Mouse (Mus musculus): ENCODE data around the gene BC049352. TPM values are rescaled to one million over a fixed set of nuclear protein-coding genes. Genes with fewer than 3 reads are reported as not detected.

The BC049352 gene
- total RNA-seq, 2 experiments from 2014 or later: 0.12 TPM; not detected in 1

DNA sequence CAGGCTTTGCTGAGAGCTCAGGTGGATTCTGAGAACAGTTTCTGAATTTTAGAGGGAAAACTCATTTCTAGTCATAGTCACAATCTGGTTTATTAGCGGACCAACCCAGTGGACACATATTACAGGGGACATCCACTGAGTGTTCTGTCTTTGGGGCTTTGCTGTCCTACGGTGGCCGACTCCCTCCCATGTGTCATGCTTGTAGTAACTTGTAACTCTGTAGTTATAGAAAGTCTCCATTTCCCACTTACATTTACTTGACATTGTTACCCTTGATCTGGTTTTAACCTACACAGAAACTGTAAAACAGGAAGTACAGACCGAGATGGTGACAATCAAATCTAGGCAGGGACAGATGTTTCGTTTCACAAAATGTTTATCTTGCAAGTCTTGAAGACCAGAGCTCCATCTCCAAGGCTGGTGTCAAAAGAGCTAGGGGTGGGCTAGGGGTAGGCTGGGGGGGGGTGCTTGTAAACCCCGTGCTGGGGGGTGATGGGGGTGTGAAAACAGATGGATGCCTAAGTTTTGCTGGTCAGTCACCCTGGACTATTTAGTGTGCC, 53.9 kb downstream of the BC049352 start:
- DNase-seq: no peak
- intact Hi-C loops (cut with DNase I; ENCODE audit: low total_unique reads): no loop called here

GRCm38 (mm10) chr9:45236744-45237143, 54.9 kb downstream of the BC049352 start:
- no peak for DNase-seq
- intact Hi-C loops (cut with DNase I; ENCODE audit: low total_unique reads): no loop called here

- intact Hi-C loops (cut with DNase I; ENCODE audit: low total_unique reads): no loop called here
- no peak for DNase-seq
These were observed 59.6 kb downstream of the BC049352 start for GRCm38 (mm10) chr9:45241397-45241796.

- DNase-seq: no peak
- intact Hi-C loops (cut with DNase I; ENCODE audit: low total_unique reads): no loop called here
These were observed 63.6 kb downstream of the BC049352 start for GRCm38 (mm10) chr9:45245432-45245831.

GRCm38 (mm10) chr9:45246060-45246459, 64.3 kb downstream of the BC049352 start:
- DNase-seq: no peak
- intact Hi-C loops (cut with DNase I; ENCODE audit: low total_unique reads): no loop called here

DNA sequence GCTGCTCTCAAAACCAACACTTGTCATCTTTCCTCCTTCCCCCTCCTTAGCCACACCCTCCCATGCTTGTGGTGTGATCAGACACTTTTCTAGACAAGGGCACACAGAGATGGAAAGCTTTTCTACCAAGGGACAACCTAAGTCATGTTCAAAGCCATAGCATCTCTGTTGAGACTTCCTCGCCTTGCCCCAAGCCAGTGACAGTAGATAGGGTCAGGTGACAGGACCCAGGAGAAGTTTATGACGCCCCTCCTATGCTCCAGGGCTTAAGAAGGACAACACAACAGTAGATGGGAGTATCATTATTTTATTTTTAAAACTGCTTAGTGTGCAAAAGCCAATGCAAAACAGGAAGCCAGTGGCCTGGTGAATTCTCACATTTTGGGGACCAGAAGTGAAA, 65.7 kb downstream of the BC049352 start:
- intact Hi-C loops (cut with DNase I; ENCODE audit: low total_unique reads): no loop called here
- DNase-seq: no peak

DNA sequence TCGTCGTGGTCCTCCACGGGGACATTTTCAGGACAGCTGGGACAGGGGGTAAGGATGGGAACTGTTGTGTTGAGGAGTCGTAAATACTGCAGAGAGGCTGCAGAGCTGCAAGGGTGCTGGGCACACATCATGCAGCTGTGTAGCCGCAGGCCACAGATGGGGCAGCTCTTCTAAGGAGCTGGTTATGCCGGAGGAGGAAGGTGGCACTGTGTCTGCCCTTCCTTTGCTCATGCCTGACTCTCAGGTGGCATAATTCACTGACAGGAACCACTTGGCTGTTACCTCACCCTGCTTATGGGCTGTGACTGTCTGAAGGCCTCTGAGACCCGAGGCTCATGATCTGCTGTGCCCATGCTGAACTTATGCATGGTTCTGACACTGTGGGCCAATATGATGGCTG, 68.5 kb downstream of the BC049352 start:
- no peak for DNase-seq
- intact Hi-C loops (cut with DNase I; ENCODE audit: low total_unique reads): no loop called here

DNA sequence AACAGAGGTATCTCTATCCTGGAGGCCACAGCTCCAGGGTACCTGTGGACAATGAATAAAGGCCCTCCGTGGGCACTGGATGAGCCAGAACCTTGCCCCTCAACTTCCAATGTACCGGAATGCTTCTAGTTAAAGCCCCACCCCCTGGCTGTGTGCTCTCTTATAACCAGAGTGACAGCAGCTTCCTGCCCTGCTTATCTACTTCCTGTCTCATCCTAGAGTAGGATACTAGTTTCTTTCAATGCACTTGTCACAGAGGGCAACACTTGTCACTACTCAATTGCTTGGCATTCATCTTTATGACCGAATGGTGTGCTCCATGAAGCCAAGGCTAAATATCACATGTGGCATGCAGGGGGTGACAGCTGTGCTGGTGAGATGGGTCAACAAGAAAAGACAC, 69.5 kb downstream of the BC049352 start:
- intact Hi-C loops (cut with DNase I; ENCODE audit: low total_unique reads): no loop called here
- no peak for DNase-seq

DNA sequence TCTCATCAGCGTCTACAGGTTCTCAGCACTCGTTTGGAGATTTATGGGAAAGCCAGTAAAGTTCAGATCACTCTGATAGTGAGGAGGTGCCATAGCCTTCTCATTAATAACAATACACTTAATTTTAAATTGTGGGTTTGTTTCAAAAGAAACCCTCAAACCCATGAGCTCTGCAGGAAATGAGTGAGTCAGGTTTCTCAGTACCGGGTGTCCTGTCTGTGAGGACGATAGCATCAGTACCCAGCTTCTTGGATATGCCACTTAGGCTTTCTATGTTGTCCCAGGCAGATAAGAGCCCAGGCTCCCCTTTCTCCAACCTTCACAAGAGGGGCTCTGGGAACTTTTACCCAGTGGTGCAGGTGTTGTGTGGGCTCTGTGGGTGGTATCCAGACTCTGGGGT, 70.2 kb downstream of the BC049352 start:
- DNase-seq: no peak
- intact Hi-C loops (cut with DNase I; ENCODE audit: low total_unique reads): no loop called here

DNA sequence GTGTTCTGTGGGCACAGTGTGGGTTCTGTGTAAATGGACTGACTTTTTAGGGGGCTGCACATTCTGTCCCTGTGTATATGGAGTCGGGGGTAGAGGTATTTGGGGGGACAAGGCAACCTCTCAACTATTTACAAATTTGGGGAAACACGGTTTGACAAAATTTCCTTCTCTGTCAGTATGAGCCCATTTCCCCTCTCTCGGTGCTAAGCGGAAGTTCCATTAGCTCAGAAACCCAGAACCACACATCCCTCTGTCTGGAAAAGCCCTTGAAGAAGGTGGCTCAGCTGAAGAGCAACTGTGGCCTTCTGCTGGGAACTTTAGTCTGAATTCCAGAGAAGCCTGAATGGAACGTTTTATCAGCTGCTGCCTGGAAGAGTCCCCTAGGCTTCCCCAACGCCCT, 70.6 kb downstream of the BC049352 start:
- intact Hi-C loops (cut with DNase I; ENCODE audit: low total_unique reads): no loop called here
- DNase-seq: no peak

GRCm38 (mm10) chr9:45254021-45254420, 72.2 kb downstream of the BC049352 start:
- intact Hi-C loops (cut with DNase I; ENCODE audit: low total_unique reads): no loop called here
- DNase-seq: no peak

DNA sequence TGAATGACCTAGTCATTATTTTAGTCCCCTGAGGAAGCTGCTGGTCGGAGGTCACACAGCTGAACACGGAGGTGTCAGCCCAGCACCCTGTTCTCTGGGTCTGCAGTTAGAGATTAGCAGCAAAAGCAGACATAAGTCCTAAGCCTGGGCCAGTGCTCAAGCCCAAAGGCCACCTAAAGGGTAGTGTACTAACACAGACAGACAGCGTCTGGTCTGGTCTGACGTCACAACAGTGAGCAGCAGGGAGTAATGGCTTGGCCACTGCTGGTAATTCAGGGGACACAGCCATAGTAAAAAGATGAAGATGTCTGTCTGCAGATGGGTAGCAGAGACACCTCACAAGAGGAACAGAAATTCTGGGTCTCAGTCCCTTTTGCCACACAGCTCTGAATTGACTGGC, 72.8 kb downstream of the BC049352 start:
- intact Hi-C loops (cut with DNase I; ENCODE audit: low total_unique reads): no loop called here
- no peak for DNase-seq

DNA sequence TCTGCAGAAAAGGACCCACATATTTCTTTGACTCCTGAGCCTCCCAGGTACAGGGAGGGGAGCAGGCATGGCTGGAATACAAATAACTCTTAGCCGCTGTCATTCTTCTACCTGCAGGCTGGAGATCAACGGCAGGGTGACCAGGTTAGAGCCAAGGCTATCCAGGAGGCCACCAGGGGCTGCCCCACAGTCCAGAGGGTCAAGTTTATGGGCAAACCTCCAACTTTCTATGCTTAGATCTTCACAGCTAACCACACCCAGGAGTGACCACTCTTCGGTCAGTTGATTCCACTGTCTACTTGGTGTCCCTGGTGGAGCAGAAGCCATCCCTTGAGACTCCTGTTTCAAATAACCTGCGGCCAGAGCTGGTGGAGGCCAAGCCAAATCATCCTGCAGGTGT, 73.6 kb downstream of the BC049352 start:
- DNase-seq: no peak
- intact Hi-C loops (cut with DNase I; ENCODE audit: low total_unique reads): no loop called here

GRCm38 (mm10) chr9:45255967-45256366, 74.2 kb downstream of the BC049352 start:
- no peak for DNase-seq
- intact Hi-C loops (cut with DNase I; ENCODE audit: low total_unique reads): no loop called here

- intact Hi-C loops (cut with DNase I; ENCODE audit: low total_unique reads): no loop called here
- DNase-seq: no peak
These were observed 77.3 kb downstream of the BC049352 start for GRCm38 (mm10) chr9:45259065-45259464.

- DNase-seq: peak; percentile 47
- intact Hi-C loops (cut with DNase I; ENCODE audit: low total_unique reads): no loop called here
These were observed 79.7 kb downstream of the BC049352 start for GRCm38 (mm10) chr9:45261466-45261865.

DNA sequence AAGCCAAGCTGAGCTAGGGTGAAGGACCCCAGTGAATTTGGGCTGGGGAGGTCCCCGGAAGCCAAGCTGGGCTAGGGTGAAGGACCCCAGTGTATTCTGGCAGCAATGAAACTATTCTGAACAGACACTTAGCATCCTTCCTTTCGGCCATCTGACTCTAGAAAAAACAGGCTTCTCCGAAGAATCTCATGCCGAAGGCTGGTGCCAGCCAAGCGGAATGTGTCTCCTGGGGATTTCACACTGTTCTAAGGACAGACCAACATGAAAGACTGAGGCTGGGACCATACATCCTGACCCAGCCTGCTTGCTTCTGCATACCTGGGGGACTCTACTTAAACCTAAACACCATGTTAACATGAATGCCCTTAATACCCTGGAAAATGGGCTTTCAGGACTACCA, 80.1 kb downstream of the BC049352 start:
- intact Hi-C loops (cut with DNase I; ENCODE audit: low total_unique reads): no loop called here
- DNase-seq: no peak

DNA sequence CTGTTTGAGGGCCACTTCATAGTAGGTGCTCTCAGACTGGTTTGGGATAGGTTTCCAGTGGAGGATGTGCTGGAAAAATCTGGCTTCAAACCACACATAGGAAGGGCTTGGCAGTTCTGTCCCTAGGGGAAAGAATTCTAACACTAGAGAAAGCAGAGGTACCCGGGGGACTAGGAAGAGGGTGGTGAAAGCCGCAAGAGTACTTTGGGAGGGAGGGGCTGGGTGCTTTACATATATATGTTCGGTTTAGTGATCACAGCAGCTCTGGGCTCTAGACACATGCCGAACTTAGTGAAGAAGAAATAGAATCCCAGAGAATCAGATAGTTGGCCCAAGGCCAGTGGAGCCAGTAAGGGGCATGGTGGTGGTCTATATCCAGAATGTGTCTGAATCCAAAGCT, 85.3 kb downstream of the BC049352 start:
- DNase-seq: no peak
- intact Hi-C loops (cut with DNase I; ENCODE audit: low total_unique reads): no loop called here

GRCm38 (mm10) chr9:45268079-45268478, 86.3 kb downstream of the BC049352 start:
- intact Hi-C loops (cut with DNase I; ENCODE audit: low total_unique reads): no loop called here
- DNase-seq: no peak

- intact Hi-C loops (cut with DNase I; ENCODE audit: low total_unique reads): no loop called here
- DNase-seq: peak; percentile 52
These were observed 87.0 kb downstream of the BC049352 start, which contains the start of gene Il10ra for GRCm38 (mm10) chr9:45268597-45269325. Il10ra (minus strand) TSS chr9:45269149.

DNA sequence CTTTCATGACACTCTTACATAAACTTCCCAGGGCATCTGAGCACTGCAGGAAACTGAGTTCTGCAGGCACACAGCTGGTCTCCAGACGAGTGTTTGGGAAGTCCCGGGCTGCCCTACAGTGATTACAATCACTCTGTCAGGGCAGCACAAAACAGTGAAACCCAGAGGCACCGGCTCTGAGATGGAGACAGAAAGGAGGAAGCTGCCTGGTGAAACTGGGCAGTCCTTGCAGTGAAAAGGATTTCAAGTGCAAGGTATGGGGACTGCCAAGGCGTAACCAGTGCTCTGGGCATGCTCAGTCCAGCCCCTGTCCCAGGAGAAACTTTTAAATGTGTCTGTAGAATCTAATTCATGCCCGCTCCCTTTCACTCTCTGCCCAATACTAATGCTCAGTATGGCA, 90.4 kb downstream of the BC049352 start:
- DNase-seq: no peak
- intact Hi-C loops (cut with DNase I; ENCODE audit: low total_unique reads): no loop called here

GRCm38 (mm10) chr9:45274218-45274617, 92.4 kb downstream of the BC049352 start:
- DNase-seq: no peak
- intact Hi-C loops (cut with DNase I; ENCODE audit: low total_unique reads): no loop called here

All from gastrocnemius, postnatal 14 days (tissue).